Mouse (Mus musculus) brain, adult 2 months (tissue): Measurements from ENCODE around the gene Lrmda.

ENCODE experiments used
- DNase-seq: peaks from one replicate; pipeline ENCODE4 v3.0.0; 2011; ENCODE audit warnings: low read depth, low spot score

Lrmda gene

GRCm38 (mm10) chr14:22710071-22710661 is 690.7 kb downstream of the Lrmda start:
- DNase-seq, result peak; percentile 19

GRCm38 (mm10) chr14:22712388-22712787 is 692.9 kb downstream of the Lrmda start:
- DNase-seq, result no peak

GRCm38 (mm10) chr14:22715581-22716378 is 696.3 kb downstream of the Lrmda start:
- no peak for DNase-seq

GRCm38 (mm10) chr14:22719968-22720367 is 700.5 kb downstream of the Lrmda start:
- DNase-seq, result no peak

- no peak for DNase-seq
Measured at GRCm38 (mm10) chr14:22721845-22722244, 702.3 kb downstream of the Lrmda start.

- no peak for DNase-seq
Measured at GRCm38 (mm10) chr14:22727548-22727947, 708.0 kb downstream of the Lrmda start.

- peak; percentile 53 for DNase-seq
Measured at GRCm38 (mm10) chr14:22728611-22729223, 709.2 kb downstream of the Lrmda start.

- no peak for DNase-seq
Measured at GRCm38 (mm10) chr14:22738603-22739002, 719.1 kb downstream of the Lrmda start.

GRCm38 (mm10) chr14:22742527-22742926 is 723.0 kb downstream of the Lrmda start:
- DNase-seq, result no peak

GRCm38 (mm10) chr14:22743264-22743663 is 723.8 kb downstream of the Lrmda start:
- no peak for DNase-seq

GRCm38 (mm10) chr14:22744701-22745100 is 725.2 kb downstream of the Lrmda start:
- no peak for DNase-seq

- peak; percentile 24 for DNase-seq
Measured at GRCm38 (mm10) chr14:22745263-22745881, 725.9 kb downstream of the Lrmda start.

- peak; percentile 61 for DNase-seq
Measured at GRCm38 (mm10) chr14:22745882-22746480, 726.5 kb downstream of the Lrmda start.

GRCm38 (mm10) chr14:22747816-22748215 is 728.3 kb downstream of the Lrmda start:
- DNase-seq, result no peak

GRCm38 (mm10) chr14:22750409-22750808 is 730.9 kb downstream of the Lrmda start:
- DNase-seq, result no peak

GRCm38 (mm10) chr14:22751290-22751689 is 731.8 kb downstream of the Lrmda start:
- peak; percentile 79 for DNase-seq

- DNase-seq, result no peak
Measured at GRCm38 (mm10) chr14:22754633-22755032, 735.1 kb downstream of the Lrmda start.

GRCm38 (mm10) chr14:22757493-22757892 is 738.0 kb downstream of the Lrmda start:
- no peak for DNase-seq

- DNase-seq, result no peak
Measured at GRCm38 (mm10) chr14:22759216-22759615, 739.7 kb downstream of the Lrmda start.

GRCm38 (mm10) chr14:22759673-22760072 is 740.2 kb downstream of the Lrmda start:
- DNase-seq, result no peak

GRCm38 (mm10) chr14:22760241-22761039 is 740.9 kb downstream of the Lrmda start:
- DNase-seq, result peak; percentile 63
